Mouse (Mus musculus): Measurements from ENCODE around the gene Cgas. TPM values are rescaled to one million over a fixed set of nuclear protein-coding genes. Genes with fewer than 3 reads are reported as not detected.

Gene Cgas
- polyA plus RNA-seq, 1 experiment from 2014 or later = 2.8 TPM

DNA sequence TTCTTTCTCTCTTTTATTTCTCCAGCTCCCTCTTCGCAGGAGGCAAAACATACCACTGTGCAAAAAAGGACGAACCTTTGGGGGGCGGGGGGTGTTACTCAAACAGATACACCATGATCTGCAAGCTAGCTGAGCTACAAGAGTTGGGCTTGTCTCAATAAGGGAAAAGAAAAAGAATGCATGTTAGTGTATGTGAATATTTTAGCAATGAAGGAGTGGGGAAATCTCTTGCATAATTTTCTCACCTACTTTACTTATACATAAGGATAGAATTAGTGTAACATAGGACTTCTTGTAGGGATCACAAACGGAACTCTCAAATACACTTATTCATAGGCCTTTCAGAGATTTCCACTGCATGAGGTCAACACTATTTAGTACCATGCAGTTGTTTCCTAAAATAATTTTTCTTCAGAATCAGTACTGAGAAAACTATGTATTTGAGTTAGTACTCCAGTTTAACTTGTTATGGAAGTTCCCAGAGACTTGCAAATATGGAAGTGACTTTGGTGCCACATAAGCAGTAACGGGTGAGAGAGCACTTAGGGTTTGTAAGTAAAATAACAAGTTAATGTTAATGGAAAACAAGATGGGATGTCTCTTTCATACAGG, 31.8 kb upstream of the Cgas start:
- Histone ChIP-seq H3K27me3 (replicated peaks; ENCODE audit: control insufficient read depth, insufficient read depth, low read length) (no peaks in the 10 kb centered on the region), H3K36me3 (ENCODE audit: control insufficient read depth, insufficient read depth, low read length) (peaks cover 82% of the 10 kb centered on the region), H3K27ac (replicated peaks; ENCODE audit: low read depth, low read length) (no peak overlapping the region), H3K9me3 (ENCODE audit: control insufficient read depth, low read length) (no peaks in the 10 kb centered on the region), H3K4me1 (ENCODE audit: control insufficient read depth, insufficient read depth, low read length) (no peaks in the 10 kb centered on the region), H3K4me3 (ENCODE audit: low read depth, low read length) (no peak overlapping the region), H3K4me2 (ENCODE audit: low read depth, low read length) (no peak overlapping the region), H3K9ac (ENCODE audit: low read depth, low read length) (no peak overlapping the region)
- ATAC-seq (ENCODE audit: low read depth) = no peak
- no peak for DNase-seq (ENCODE audit: low spot score)
- WGBS = 87% methylated on average over 5 of the region's 5 CpGs

DNA sequence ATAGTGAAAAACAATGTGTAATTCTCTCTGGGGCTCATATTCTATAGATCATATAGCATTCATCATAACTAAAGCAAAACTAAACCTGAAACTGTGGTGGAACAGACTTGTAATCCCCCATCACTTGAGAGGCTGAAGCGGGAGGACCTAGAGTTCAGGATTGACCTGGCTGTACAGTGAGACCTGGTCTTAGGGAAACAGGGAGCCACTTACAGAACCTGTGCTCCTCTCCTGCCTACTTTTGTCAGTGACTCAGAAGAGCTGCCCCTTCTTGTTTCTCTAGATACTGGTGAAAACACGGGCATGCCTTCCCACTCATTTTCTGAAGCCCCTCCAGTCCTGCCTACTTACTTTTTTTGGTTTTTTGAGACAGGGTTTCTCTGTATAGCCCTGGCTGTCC, 31.2 kb upstream of the Cgas start:
- no peak overlapping the region for H3K4me2 ChIP-seq (ENCODE audit: low read depth, low read length)
- DNase-seq (ENCODE audit: low spot score) (no peak), ATAC-seq (ENCODE audit: low read depth) (no peak)
- no peak overlapping the region for H3K4me3 ChIP-seq (ENCODE audit: low read depth, low read length)
- no peaks in the 10 kb centered on the region for H3K27me3 ChIP-seq (replicated peaks; ENCODE audit: control insufficient read depth, insufficient read depth, low read length)
- H3K9ac ChIP-seq (ENCODE audit: low read depth, low read length) = no peak overlapping the region
- 74% methylated on average over 2 of the region's 2 CpGs for WGBS
- no peaks in the 10 kb centered on the region for H3K4me1 ChIP-seq (ENCODE audit: control insufficient read depth, insufficient read depth, low read length)
- H3K36me3 ChIP-seq (ENCODE audit: control insufficient read depth, insufficient read depth, low read length) = peaks cover 80% of the 10 kb centered on the region
- no peak overlapping the region for H3K27ac ChIP-seq (replicated peaks; ENCODE audit: low read depth, low read length)
- no peaks in the 10 kb centered on the region for H3K9me3 ChIP-seq (ENCODE audit: control insufficient read depth, low read length)

DNA sequence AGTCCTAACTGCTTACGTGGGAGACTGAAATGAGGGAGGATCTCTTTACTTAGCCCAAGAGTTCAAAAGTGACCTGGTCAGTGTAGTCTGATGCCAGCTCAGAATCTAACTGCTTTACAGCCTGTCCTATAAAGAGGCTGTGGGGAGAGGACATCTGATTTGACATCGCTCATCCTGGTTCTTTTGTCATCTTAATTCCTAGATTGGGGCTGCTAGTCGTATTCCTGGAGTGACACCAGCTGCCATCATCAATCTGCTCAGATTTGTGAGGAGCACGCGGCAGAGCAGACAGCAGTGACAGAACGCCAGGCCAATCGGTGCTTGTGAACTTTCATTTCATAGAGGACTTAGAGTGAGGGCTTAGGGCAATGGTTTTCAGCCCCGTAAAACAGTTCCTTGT, 30.6 kb upstream of the Cgas start:
- no peaks in the 10 kb centered on the region for H3K27me3 ChIP-seq (replicated peaks; ENCODE audit: control insufficient read depth, insufficient read depth, low read length)
- H3K27ac ChIP-seq (replicated peaks; ENCODE audit: low read depth, low read length) = no peak overlapping the region
- no peaks in the 10 kb centered on the region for H3K9me3 ChIP-seq (ENCODE audit: control insufficient read depth, low read length)
- H3K4me1 ChIP-seq (ENCODE audit: control insufficient read depth, insufficient read depth, low read length) = no peaks in the 10 kb centered on the region
- WGBS = 80% methylated on average over 8 of the region's 8 CpGs
- H3K9ac ChIP-seq (ENCODE audit: low read depth, low read length) = no peak overlapping the region
- no peak overlapping the region for H3K4me3 ChIP-seq (ENCODE audit: low read depth, low read length)
- H3K36me3 ChIP-seq (ENCODE audit: control insufficient read depth, insufficient read depth, low read length) = peaks cover 80% of the 10 kb centered on the region
- H3K4me2 ChIP-seq (ENCODE audit: low read depth, low read length) = no peak overlapping the region
- no peak for DNase-seq (ENCODE audit: low spot score)
- ATAC-seq (ENCODE audit: low read depth) = no peak

DNA sequence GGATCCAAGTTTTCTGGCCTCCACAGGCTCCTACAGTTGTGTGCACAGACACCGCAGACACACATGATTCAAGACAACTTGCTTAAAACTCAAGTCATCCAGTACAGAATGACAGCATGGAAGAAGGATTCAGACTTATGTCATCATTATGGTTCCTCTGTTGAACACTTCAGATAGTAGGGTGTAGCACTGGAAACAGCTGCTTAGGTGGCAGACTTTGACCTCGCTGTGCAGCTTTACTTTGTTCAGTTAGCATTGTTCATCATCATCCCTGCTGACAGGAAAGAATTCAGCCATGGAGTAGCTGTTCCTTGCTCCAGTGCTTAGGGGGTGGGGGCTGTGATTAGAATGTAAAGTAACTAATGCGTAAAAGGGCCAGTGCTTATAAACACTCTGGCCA, 22.7 kb upstream of the Cgas start:
- no peak overlapping the region for H3K4me3 ChIP-seq (ENCODE audit: low read depth, low read length)
- H3K4me2 ChIP-seq (ENCODE audit: low read depth, low read length) = no peak overlapping the region
- no peak overlapping the region for H3K27ac ChIP-seq (replicated peaks; ENCODE audit: low read depth, low read length)
- H3K4me1 ChIP-seq (ENCODE audit: control insufficient read depth, insufficient read depth, low read length) = no peaks in the 10 kb centered on the region
- ATAC-seq (ENCODE audit: low read depth) = no peak
- H3K9ac ChIP-seq (ENCODE audit: low read depth, low read length) = no peak overlapping the region
- no peaks in the 10 kb centered on the region for H3K9me3 ChIP-seq (ENCODE audit: control insufficient read depth, low read length)
- no peaks in the 10 kb centered on the region for H3K27me3 ChIP-seq (replicated peaks; ENCODE audit: control insufficient read depth, insufficient read depth, low read length)
- 89% methylated on average over 3 of the region's 3 CpGs for WGBS
- H3K36me3 ChIP-seq (ENCODE audit: control insufficient read depth, insufficient read depth, low read length) = peaks cover 88% of the 10 kb centered on the region
- no peak for DNase-seq (ENCODE audit: low spot score)

DNA sequence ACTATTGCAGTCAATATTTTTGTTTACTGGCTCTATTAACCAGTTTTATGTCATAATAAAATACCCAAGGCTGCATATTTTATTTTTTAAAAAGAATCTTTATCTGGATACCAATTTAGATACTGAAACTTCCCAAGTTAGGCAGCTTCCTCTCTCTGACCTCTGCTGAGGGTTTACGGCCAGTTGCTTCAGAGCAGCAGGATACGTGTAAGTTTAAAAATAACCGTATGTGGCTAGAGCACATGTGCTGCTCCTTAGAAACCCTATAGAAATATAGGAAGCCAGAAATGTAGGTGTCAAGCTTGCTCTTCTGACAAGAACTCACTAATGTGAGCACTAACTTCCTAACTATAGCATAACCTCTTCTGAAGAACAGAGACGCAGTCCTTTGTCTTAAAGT, 20.3 kb upstream of the Cgas start:
- Histone ChIP-seq H3K4me2 (ENCODE audit: low read depth, low read length) (no peak overlapping the region), H3K9ac (ENCODE audit: low read depth, low read length) (no peak overlapping the region), H3K4me3 (ENCODE audit: low read depth, low read length) (no peak overlapping the region), H3K36me3 (ENCODE audit: control insufficient read depth, insufficient read depth, low read length) (peaks cover 90% of the 10 kb centered on the region), H3K4me1 (ENCODE audit: control insufficient read depth, insufficient read depth, low read length) (no peaks in the 10 kb centered on the region), H3K9me3 (ENCODE audit: control insufficient read depth, low read length) (no peaks in the 10 kb centered on the region), H3K27ac (replicated peaks; ENCODE audit: low read depth, low read length) (no peak overlapping the region), H3K27me3 (replicated peaks; ENCODE audit: control insufficient read depth, insufficient read depth, low read length) (no peaks in the 10 kb centered on the region)
- WGBS = 84% methylated on average over 4 of the region's 4 CpGs
- DNase-seq (ENCODE audit: low spot score) (no peak), ATAC-seq (ENCODE audit: low read depth) (no peak)

DNA sequence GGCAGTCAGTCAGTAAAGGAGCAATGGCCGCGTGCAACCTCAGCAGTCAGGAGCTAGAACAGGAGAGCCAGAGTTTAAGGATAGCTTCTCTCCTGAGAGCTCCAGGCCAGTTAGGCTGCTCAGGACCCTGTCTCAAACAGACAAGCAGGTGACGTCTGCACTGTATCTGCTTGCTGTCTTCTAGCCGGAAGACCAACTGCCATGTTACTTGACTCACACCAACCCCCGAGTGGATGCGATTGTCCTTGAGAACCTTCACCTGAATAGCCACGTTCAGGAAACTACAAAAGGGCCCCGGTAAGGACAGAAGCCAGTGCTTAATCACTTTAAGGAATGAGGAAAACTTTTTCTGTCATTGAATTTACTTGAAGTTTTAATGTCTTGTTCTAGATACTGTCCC, 14.0 kb upstream of the Cgas start:
- H3K4me2 ChIP-seq (ENCODE audit: low read depth, low read length) = no peak overlapping the region
- H3K9me3 ChIP-seq (ENCODE audit: control insufficient read depth, low read length) = no peaks in the 10 kb centered on the region
- H3K4me1 ChIP-seq (ENCODE audit: control insufficient read depth, insufficient read depth, low read length) = no peaks in the 10 kb centered on the region
- 90% methylated on average over 8 of the region's 8 CpGs for WGBS
- DNase-seq (ENCODE audit: low spot score) (no peak), ATAC-seq (ENCODE audit: low read depth) (no peak)
- H3K36me3 ChIP-seq (ENCODE audit: control insufficient read depth, insufficient read depth, low read length) = peaks cover 72% of the 10 kb centered on the region
- no peaks in the 10 kb centered on the region for H3K27me3 ChIP-seq (replicated peaks; ENCODE audit: control insufficient read depth, insufficient read depth, low read length)
- H3K27ac ChIP-seq (replicated peaks; ENCODE audit: low read depth, low read length) = no peak overlapping the region
- no peak overlapping the region for H3K9ac ChIP-seq (ENCODE audit: low read depth, low read length)
- H3K4me3 ChIP-seq (ENCODE audit: low read depth, low read length) = no peak overlapping the region

DNA sequence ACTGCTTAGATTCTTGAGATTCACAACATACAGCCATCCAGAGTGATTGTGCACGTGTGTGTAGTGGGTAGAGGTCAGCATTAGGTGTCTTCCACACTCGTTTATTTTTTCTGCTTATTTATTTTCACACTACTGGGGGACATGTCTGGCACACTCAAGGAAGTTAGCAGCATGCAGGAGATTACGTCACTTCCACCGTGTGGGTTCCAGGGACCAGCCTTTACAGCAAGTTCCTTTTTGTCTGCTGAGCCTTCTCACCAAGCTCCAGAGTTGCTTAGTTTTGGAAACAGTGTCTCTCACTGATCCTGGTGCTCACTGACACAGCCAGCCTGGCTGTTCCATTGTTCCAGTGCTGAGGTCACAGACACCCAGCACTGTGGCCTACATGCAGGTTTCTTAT, 8.3 kb upstream of the Cgas start:
- Histone ChIP-seq H3K9ac (ENCODE audit: low read depth, low read length) (no peak overlapping the region), H3K9me3 (ENCODE audit: control insufficient read depth, low read length) (no peaks in the 10 kb centered on the region), H3K27me3 (replicated peaks; ENCODE audit: control insufficient read depth, insufficient read depth, low read length) (peaks cover 4% of the 10 kb centered on the region; the same call in 1 of the 2 replicates), H3K4me3 (ENCODE audit: low read depth, low read length) (no peak overlapping the region), H3K27ac (replicated peaks; ENCODE audit: low read depth, low read length) (no peak overlapping the region), H3K36me3 (ENCODE audit: control insufficient read depth, insufficient read depth, low read length) (peaks cover 37% of the 10 kb centered on the region), H3K4me2 (ENCODE audit: low read depth, low read length) (no peak overlapping the region), H3K4me1 (ENCODE audit: control insufficient read depth, insufficient read depth, low read length) (peaks cover 5% of the 10 kb centered on the region)
- WGBS = 84% methylated on average over 4 of the region's 4 CpGs
- no peak for DNase-seq (ENCODE audit: low spot score)
- no peak for ATAC-seq (ENCODE audit: low read depth)

DNA sequence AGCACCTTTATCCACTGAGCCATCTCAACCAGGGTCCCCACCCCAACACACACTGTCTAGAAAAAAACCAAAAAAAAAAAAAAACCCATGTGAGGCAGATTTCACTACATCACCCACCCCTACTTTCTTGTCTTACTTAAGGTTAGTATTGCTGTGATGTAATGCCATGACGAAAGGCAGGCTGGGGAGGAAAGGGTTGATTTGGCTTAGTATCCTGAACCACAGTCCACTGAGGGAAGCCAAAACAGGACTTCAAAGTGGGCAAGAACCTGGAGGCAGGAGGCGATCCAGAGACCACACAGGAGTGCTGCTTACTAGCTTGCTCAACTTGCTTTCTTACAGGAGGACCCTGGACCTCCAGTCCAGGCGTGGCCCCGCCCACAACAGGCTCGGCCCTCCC, 7.4 kb upstream of the Cgas start:
- H3K4me1 ChIP-seq (ENCODE audit: control insufficient read depth, insufficient read depth, low read length) = peaks cover 5% of the 10 kb centered on the region
- 70% methylated on average over 3 of the region's 5 CpGs for WGBS
- no peak overlapping the region for H3K4me2 ChIP-seq (ENCODE audit: low read depth, low read length)
- peaks cover 14% of the 10 kb centered on the region; the same call in 1 of the 2 replicates for H3K27me3 ChIP-seq (replicated peaks; ENCODE audit: control insufficient read depth, insufficient read depth, low read length)
- H3K36me3 ChIP-seq (ENCODE audit: control insufficient read depth, insufficient read depth, low read length) = peaks cover 37% of the 10 kb centered on the region
- H3K9ac ChIP-seq (ENCODE audit: low read depth, low read length) = no peak overlapping the region
- H3K9me3 ChIP-seq (ENCODE audit: control insufficient read depth, low read length) = no peaks in the 10 kb centered on the region
- H3K4me3 ChIP-seq (ENCODE audit: low read depth, low read length) = no peak overlapping the region
- DNase-seq (ENCODE audit: low spot score) (no peak), ATAC-seq (ENCODE audit: low read depth) (no peak)
- no peak overlapping the region for H3K27ac ChIP-seq (replicated peaks; ENCODE audit: low read depth, low read length)
